Mouse (Mus musculus): ENCODE measurements around the gene A930009A15Rik. TPM values are rescaled to one million over a fixed set of nuclear protein-coding genes. Genes with fewer than 3 reads are reported as not detected.

The A930009A15Rik gene
- total RNA-seq (2021): not detected
- long read RNA-seq, experiment 1: 0 reads
- long read RNA-seq, experiment 2: 0 reads

DNA sequence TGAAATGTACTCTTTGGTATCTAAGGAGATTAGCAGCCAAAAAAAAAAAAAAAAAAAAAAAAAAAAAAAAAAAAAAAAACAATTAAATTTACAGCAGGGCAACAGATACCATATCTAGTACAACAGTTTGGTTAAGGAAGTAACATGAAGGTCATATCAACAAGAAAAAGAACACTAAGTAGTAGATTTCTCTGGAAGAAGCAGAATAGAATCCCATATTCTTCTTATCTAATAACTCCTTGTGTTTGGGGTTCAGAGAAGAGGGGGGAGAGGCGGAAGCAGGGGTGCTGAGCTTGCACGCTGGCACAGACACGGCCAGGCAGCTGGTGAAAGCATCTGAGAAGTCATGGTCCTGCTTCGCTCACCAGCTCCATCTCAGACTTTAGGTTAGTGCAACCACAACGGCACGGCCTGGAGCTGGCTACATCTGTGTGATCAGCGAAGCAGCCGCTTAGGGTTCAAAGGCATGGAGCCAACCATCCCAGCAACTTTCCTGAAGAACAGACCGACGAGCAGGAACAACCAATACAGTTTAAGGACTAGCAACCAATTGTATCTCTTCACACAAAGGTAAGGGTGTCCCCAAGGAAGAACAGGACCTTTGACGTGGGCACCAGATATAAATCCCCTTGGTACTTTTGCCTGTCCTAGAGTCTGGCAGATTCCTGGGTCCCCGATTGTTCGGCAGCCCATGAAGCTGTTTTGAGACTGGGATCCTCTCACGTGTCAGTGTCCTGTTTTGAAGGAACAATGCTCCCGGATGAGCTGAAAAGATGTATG lies at the start of gene A930009A15Rik:
Gene A930009A15Rik, plus strand, starts transcription at position 275 of the 780 bp plus-strand sequence.
- intact Hi-C loops (cut with DNase I): no loop called here
- DNase-seq: no peak

DNA sequence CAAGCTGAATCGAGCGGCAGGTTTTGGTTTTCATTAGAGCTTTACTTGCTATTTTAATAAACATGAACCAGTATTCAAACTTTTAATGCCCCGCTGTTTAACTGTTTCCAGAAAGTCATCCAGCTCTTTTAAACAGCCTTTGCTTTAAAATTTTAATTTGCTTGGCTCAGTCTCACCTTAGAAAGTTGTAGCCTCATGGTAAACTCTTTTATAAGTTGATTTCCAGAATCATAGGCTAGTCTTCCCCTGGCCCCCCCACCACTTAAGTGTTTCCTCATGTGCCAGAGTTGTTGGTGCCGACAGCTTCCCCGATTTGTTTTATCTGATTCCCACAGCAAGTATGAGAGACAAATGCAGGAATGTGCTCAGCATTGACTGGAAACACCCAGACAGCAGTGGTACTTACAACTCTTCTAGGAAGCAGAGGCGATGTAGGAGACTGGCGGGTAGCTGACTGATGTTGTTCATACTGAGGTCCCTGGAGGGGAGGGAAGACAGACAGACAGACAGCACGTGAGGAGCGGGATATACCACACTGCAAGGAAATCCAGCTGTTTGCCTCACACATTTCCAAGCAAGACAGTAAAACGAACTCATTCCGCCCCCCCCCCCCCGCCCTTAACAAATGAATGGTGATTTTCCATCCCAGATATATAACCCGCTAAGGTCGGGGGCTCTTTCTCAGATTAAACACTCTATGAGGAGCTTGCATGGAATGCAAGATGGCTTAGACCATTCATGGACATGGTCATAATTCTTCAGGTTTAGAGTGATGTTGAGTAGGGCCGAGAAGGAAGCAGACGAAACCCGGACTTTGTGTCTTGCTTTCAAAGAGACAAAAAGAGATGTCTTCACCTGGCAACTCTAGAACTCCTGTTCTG lies 49.3 kb upstream of the A930009A15Rik start:
- intact Hi-C loops (cut with DNase I): no loop called here

DNA sequence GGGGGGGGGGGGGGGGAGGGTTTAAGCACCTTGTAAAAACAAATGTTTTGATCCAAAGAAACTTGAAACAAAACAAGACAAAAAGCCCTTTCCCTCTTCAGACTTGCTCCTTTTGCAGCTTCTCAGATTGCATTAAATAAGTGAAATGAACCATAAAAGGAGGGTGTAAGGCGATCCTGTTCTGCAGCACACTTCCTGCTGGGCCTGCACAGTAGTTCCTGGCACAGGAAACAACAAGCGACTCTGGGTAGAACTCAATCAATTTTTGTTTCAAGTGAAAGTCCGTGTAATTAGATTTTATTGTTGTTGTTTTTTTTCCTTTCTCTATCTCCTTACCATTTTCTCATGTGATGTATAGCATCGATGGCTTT lies 48.7 kb upstream of the A930009A15Rik start:
- DNase-seq: no peak
- intact Hi-C loops (cut with DNase I): no loop called here

More for the DNA sequence above, 49.3 kb upstream of the A930009A15Rik start:
- no peak for DNase-seq

DNA sequence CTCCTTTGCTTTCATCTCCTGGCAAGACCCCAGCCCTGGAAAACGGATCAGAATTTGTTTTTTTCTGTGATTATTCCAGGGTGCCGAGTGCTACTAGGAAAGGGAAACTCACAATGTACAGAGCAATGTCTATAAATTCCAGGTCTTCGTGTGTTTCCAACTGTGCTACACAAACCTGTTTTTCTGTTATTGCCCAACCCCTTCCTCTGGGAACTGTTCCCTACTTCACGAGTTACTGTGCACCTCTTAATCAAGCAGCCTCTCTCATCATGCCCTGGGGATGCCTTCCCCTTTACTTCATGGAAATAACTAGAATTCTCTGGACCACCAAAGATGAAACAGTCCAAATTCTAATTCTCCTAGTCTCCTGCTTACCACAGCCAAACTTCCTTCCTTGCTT lies 40.9 kb upstream of the A930009A15Rik start:
- intact Hi-C loops (cut with DNase I): no loop called here
- no peak for DNase-seq

DNA sequence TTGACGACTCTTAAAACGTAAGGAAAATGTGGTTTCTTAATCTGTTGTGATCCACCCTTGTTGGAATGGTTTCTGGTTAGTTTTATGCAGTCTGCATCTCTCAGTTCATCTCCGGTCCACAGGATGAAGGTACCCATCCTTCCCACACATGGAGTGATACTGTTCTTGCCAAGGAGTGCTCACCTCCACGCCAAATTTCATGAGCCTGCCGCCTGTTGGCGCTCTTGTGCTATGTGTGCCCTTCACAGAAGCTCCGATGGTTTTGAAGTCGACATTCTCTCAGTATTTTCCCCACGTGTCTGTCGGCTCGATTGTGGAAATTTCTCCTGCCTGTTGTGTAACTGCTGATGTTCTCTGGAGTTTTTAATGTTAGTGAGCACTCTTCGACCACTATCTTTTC lies 40.0 kb upstream of the A930009A15Rik start:
- no peak for DNase-seq
- intact Hi-C loops (cut with DNase I): no loop called here

DNA sequence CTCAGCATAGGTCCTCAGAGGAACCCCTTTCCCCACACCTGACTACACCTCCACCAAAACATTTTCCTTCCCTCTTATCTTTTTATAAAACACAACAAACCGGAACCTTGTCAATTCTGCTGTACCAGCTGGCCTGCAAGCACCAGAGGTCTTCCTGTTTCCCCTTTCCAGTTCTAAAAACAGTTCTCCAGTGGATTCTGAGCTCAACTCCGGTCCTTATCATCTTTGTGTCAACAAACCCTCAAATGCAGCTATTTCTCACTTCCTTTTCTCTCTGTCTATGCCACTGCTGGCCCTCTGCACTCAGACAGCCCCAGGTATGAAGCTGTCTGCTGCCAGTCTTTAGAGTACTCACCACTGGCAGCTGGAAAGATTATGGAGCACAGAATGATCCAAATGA lies 39.0 kb upstream of the A930009A15Rik start:
- DNase-seq: no peak
- intact Hi-C loops (cut with DNase I): no loop called here

DNA sequence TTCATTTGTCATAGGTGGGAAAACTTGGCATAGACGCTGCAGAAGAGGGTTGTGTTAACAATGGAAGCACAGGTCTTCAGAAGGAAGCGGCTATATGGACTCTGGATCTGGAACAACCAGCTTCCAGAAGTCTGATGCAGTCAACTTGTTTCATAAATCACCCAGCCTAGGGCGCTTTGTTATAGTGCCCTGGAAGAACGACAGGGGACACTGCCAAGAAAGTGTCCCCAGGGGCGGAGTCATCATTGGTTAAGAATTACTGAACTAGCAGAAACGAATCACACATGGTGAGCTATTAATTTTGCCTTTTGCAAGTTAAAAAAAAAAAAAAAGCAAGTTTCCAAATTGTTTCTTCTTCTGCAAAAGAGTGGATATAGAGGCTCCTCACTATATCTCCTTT lies 26.9 kb upstream of the A930009A15Rik start:
- intact Hi-C loops (cut with DNase I): no loop called here
- no peak for DNase-seq

DNA sequence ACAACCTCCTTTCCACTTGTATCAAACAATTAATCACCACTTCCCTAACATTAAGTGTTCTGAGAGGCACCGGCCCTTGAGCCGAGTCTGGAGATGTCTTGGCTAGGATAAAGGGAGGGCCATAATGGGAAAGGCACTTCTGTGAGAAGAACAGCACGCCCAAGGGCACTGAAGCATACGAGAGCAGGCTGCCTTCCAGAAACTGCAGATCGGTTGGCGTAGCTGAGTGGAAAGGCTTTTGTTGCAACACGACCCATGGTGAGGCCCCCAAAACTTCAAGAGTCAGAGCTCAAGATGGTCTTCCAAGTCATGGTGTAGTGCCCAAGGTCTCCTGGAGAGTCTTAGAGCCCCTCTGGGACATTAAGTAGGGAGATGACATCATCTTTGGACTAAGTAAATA lies 19.5 kb upstream of the A930009A15Rik start:
- intact Hi-C loops (cut with DNase I): no loop called here
- DNase-seq: no peak

DNA sequence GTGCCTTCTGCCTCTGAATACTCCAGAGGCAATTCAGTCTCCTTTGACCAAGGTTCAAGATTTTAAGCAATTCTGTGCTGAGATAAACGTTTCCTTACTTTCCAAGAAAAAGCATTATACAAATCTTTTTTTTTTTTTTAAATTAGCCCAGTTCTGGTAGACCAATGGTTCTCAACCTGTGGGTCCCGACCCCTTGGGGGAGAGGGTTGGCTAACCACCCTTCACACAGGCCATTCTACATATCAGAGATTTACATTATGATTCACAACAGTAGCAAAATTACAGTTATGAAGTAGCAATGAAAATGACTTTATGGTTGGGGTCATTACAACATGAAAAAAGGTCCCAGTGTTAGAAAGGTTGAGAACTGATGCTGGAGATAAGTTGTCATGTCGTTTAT lies 18.7 kb upstream of the A930009A15Rik start:
- DNase-seq: no peak
- intact Hi-C loops (cut with DNase I): no loop called here

DNA sequence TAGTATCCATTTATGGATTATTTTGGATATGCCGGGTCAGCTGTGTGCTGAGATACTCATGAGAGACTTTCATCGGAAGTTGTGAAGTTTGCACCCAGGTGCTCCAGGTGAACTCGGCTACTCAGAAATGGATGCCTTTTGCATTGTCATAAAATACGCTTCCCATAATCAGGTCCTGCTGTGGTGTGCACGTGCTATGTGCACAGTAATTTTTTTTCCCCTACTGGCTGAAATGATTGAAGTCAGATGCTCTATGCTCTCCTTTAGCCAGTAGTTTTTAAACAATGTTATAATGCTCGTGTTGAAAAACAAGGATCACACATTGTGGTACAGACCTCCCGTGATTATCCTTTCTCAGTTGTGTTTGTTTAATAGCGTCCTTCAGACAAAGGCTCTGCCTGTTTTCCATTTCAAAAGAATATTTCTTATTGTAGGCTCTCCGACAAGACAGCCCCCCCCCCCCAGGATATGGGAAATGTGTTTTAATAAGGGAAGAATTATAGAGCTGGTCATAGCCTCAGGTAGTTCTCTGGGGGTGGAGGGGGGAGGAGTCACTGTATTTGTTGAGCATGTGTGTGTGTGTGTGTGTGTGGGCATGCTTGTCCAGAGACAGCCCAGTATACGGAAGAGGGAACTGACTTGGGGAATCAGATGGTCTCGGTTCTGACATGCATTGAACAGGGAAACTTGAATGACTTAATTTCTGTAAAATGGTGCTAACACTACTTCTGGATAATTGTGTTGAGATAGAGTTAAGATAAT lies 16.3 kb upstream of the A930009A15Rik start:
- intact Hi-C loops (cut with DNase I): no loop called here
- no peak for DNase-seq

DNA sequence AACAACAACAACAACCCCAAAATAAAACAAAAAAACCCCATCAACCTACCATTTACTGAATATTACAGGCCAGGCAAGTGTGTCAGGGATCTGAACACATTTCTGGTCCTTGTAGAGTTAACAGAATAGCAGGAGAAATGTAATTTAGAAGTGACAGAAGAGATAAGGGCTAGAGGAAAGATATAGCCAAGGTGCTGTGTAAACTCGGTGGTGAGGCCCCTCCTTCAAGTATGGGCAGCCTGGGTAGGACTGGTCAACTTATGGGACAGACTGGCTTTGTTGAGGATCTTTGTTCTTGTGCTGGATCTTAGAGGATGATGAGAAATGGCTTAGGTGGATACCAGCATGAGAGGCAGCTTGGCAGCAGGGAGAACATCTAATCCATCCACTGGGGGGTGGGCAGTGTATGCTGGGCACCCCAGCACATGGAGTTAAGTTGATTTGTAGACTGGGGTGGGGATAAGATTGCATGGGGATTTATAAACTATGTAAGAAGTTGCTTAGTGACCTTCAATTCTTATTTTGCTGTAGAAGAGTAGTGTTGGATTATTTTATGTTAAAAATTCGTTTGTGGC lies 14.5 kb upstream of the A930009A15Rik start:
- intact Hi-C loops (cut with DNase I): no loop called here
- DNase-seq: no peak

DNA sequence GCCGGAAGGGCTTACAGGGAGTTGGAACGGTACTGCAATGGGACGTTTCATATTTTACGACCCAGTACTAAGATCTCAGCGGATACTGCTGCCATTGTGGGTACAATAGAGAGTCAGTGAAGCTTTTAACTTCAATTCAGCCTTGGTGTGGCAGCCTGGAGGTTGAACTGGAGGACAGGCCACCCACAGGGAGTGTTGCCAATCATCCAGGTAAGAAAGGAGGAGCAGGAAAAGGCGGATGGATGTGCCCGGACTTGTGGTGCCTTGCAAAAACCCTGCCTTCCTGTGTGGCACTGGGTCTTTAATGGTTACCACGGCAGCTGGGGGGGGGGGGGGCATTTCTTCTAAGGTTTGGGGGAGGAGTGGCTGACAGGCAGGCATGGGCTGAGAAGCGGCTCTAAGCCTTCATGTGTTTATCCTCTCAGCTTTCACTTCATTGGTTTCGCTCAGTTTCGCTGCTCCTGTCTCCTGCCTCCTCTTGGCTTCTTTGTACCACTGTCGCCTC lies 13.0 kb upstream of the A930009A15Rik start:
- intact Hi-C loops (cut with DNase I): no loop called here
- no peak for DNase-seq

DNA sequence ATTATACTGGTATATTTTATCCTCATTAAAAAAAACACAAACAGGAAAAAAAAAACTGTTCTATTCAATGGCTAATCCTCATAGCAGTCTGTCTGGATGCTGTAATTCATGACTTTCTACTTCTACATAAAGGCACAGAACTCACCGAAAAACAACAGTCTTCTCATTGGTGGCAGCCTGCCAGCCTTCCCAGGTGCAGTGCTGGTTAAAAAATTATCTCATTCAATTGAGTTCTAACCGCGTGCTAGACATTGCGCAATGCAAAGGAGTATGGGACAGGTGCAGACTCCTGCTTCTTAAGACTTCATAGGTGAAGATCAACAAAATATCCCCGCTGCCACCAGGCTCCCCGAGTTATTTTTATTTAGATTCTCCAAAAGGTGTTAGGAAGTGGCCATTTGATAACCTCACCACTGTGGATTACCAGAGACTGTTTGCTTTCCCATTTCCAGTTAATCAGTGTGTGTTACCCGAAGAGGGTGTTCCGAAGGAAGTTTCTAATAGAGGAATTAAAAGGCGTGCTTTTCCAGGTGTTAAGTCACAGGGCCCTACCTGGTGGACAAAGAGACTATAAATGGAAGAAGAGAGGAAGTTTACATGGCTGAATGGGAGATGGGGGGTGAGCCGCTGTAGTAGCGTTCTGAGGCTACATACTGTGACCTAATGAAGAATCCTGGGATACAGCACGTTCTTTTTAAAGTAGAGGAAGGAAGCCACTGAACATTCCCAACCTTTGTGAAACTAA lies 8.5 kb upstream of the A930009A15Rik start:
- intact Hi-C loops (cut with DNase I): no loop called here
- DNase-seq: no peak

DNA sequence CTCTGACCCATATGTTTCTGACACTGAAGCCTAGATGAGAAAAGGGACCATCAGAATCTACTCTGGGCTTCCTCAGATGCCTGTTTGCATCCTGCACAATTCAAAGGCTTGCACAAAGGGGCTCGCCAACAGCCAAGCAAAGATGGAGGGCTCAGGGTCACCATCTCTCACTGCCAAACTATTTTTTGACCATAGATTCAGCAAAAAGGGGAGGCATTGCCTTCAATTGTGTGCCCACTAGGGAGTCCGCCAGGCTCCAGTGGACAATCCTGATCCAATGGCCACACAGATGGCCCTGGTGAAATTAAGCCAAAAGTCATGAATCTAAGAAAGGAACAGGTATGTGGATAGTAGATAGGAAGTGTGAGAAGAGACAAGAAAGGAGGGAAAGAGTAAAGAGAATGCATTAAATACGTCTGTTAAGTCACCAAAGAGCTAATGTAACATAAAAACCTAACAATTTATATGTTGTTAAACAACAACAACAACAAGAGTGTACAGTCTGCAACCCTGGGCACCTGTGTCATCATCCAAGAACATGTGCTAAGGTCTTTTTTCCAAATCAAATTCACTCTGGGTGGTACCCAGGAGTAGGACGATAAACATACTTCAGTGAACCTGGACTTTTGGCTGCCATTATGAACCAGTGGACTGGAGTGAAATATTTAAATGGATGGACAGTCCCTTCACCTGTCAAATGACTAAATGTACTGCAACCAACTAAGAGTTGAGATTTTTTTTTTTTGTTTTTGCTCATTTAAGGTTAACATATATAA lies 6.7 kb upstream of the A930009A15Rik start:
- intact Hi-C loops (cut with DNase I): no loop called here
- no peak for DNase-seq

DNA sequence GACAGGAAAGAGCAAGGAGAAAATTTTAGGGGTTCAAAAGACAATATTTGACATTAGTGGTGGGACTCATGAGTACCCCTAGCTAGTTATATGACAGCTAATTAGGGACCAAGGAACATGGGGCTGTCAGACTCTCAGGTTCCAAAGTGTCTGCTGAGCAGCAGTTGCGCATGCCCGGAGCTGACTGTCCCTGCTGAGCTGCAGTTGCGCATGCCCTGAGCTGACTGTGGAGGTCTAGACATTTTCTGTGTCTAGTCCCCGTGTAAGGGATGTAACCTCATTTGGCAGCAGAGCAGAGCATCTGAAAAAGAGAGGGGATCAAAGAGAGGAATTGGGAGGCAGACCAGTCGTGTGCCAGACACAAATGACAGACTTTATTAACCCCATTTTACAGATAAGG lies 5.8 kb upstream of the A930009A15Rik start:
- intact Hi-C loops (cut with DNase I): no loop called here
- no peak for DNase-seq

DNA sequence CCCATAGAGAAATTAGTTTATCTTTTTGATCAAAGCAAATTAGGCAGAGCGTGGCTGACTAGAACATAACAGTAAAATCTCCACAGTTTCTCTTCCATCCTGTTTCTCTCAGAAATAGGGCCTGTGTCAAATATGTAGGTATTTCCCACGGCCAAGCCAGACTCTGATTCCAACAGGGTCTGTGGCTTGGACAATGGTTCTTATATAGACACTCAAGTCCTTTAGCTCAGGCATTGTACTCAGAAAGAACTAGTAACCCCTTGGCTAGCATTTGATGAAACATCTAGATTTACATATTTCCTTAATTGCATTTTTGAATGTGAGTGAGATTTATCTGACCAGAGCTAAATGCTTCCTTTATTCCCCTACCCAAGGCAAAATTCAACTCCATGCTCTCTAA lies 791 bp downstream of the A930009A15Rik start:
- intact Hi-C loops (cut with DNase I): no loop called here
- DNase-seq: no peak

DNA sequence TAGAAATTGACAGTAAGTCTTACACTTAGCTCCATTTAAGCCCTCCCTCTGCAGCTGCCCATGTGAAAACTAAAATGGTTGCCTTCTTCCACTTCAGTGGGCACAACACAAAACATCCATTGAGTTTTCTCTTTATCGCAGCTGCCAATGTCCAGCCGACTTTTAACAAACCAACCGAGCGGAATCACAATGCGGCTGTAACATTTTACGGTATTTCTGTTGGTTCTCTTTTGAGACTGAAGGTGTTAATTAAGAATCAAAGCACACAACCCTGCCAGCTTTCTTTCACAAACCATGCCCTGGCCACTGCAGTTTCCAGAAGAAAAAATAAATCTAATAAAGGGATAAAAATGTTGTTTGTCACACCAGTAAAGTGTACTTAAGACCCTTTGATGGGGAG lies 1.5 kb downstream of the A930009A15Rik start:
- no peak for DNase-seq
- intact Hi-C loops (cut with DNase I): no loop called here

DNA sequence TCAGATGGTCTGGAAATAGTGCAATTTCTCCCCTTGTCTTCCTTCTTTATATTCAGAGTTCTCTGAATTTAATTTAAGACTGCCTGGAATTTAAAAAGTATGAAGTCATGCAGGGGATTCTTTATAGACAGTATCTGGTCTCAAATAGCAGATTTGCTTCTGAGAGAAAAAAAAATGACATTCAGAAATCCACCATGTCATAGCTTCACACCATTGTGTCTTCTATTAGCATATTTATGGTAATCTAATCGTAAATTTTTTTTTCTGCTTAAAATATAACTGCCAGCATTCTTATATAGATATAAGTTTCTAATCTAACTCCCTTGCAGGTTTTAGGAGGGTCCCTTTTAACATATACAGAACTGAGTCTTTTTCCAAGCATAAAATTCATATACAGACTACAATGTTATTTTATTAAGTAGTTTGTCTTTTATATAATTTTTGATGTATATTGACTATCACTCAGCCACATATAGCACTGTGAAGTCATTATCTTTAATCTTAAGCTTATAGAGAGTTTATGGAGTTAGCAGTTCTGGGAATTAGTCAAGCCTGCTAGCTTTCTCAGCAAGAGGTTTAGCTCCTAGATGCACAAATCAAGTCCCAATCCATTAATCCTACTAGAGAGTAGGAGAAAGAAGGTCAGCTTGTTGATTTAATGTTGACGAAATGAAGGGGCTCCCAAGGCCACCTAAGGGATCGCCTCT lies 2.1 kb downstream of the A930009A15Rik start:
- no peak for DNase-seq
- intact Hi-C loops (cut with DNase I): no loop called here
